Mouse (Mus musculus): Measurements from ENCODE around the gene Pam. TPM values are rescaled to one million over a fixed set of nuclear protein-coding genes. Genes with fewer than 3 reads are reported as not detected.

Pam gene
- polyA plus RNA-seq, 1 experiment = 3.4 TPM

DNA sequence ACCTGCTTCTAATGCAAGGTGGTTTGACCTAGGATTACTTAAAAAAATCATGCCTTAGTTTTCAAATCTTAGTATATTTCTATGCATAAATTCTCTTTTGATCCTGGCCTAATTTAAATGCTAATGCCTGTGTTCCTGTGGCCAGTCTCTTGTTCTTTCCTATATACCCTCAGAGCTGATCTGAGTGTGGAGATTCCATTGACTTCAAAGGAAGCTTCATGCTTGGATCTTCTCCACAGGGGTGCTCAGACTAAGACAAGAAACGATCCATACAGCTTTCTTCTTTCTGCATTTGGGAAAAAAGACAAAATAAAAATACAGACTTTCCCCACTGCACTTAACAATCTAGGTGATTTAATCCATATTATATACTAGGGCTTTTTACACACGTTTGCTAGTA is 12.2 kb upstream of the Pam start:
- Histone ChIP-seq H3K36me3 (replicated peaks; ENCODE audit: low read length) (no peaks in the 10 kb centered on the region), H3K4me3 (replicated peaks) (no peak overlapping the region), H3K27me3 (replicated peaks) (no peaks in the 10 kb centered on the region), H3K4me1 (no peaks in the 10 kb centered on the region), H3K9me3 (peaks cover 7% of the 10 kb centered on the region; the same call in 1 of the 2 replicates)
- no peak for TF ChIP-seq FLI1 (IDR thresholded peaks at IDR 0.05; ENCODE audit: low read length)
- TF ChIP-seq GATA1 (IDR thresholded peaks at IDR 0.05; ENCODE audit: borderline replicate concordance, low read length) = no peak

- TF ChIP-seq GATA1 (IDR thresholded peaks at IDR 0.05; ENCODE audit: borderline replicate concordance, low read length) (no peak), FLI1 (IDR thresholded peaks at IDR 0.05; ENCODE audit: low read length) (no peak)
- Histone ChIP-seq H3K36me3 (replicated peaks; ENCODE audit: low read length) (no peaks in the 10 kb centered on the region), H3K27me3 (replicated peaks) (peaks cover 11% of the 10 kb centered on the region), H3K9me3 (peaks cover 9% of the 10 kb centered on the region; the same call in 1 of the 2 replicates), H3K4me1 (peaks cover 18% of the 10 kb centered on the region), H3K4me3 (replicated peaks) (no peak overlapping the region)
Observed at GRCm38 (mm10) chr1:98099441-98099840, 4.0 kb upstream of the Pam start.

GRCm38 (mm10) chr1:98097957-98098729 is 2.7 kb upstream of the Pam start:
- H3K9me3 ChIP-seq = peaks cover 7% of the 10 kb centered on the region; the same call in 1 of the 2 replicates
- H3K27me3 ChIP-seq (replicated peaks) = peaks cover 11% of the 10 kb centered on the region
- H3K36me3 ChIP-seq (replicated peaks; ENCODE audit: low read length) = no peaks in the 10 kb centered on the region
- no peak overlapping the region for H3K4me3 ChIP-seq (replicated peaks)
- H3K4me1 ChIP-seq = peaks cover 19% of the 10 kb centered on the region
- TF ChIP-seq FLI1 (IDR thresholded peaks at IDR 0.05; ENCODE audit: low read length) (no peak), GATA1 (IDR thresholded peaks at IDR 0.05; ENCODE audit: borderline replicate concordance, low read length) (no peak)

GRCm38 (mm10) chr1:98096396-98096935 is 1.0 kb upstream of the Pam start:
- peaks cover 11% of the 10 kb centered on the region for H3K27me3 ChIP-seq (replicated peaks)
- H3K9me3 ChIP-seq = no peaks in the 10 kb centered on the region
- no peak for TF ChIP-seq GATA1 (IDR thresholded peaks at IDR 0.05; ENCODE audit: borderline replicate concordance, low read length)
- H3K36me3 ChIP-seq (replicated peaks; ENCODE audit: low read length) = no peaks in the 10 kb centered on the region
- H3K4me3 ChIP-seq (replicated peaks) = no peak overlapping the region
- H3K4me1 ChIP-seq = peaks cover 19% of the 10 kb centered on the region

GRCm38 (mm10) chr1:98095991-98096330 is 515 bp upstream of the Pam start:
- peak overlapping the region; percentile 94 for H3K4me3 ChIP-seq (replicated peaks)
- no peaks in the 10 kb centered on the region for H3K9me3 ChIP-seq
- peaks cover 21% of the 10 kb centered on the region for H3K4me1 ChIP-seq
- no peaks in the 10 kb centered on the region for H3K36me3 ChIP-seq (replicated peaks; ENCODE audit: low read length)
- peaks cover 11% of the 10 kb centered on the region for H3K27me3 ChIP-seq (replicated peaks)
- TF ChIP-seq GATA1 (IDR thresholded peaks at IDR 0.05; ENCODE audit: borderline replicate concordance, low read length) (no peak), FLI1 (IDR thresholded peaks at IDR 0.05; ENCODE audit: low read length) (no peak)

DNA sequence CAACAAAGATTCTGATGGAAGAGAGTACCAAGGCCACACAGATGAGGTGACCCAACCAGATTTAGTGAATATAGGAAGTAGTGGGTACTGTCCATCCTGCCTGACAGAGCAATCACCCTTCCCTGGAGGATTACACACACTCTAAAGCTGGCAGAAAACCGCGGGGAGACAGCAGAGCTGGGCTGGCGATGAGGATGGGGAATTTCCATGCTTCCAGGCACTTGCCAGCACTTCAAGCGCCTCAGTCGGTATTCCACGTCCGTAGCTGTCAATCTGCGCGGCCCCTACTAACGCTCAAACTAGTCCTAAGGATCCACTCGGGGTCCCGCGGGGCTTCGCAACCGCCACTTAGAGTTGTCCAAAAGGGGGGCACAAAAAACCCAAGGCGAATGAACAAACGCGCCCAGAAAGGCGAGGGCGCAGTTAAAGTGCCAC is 618 bp downstream of the Pam start:
- Histone ChIP-seq H3K27me3 (replicated peaks) (peaks cover 11% of the 10 kb centered on the region), H3K4me3 (replicated peaks) (peak overlapping the region; percentile 94), H3K4me1 (peaks cover 25% of the 10 kb centered on the region), H3K36me3 (replicated peaks; ENCODE audit: low read length) (no peaks in the 10 kb centered on the region), H3K9me3 (no peaks in the 10 kb centered on the region)
- TF ChIP-seq FLI1 (IDR thresholded peaks at IDR 0.05; ENCODE audit: low read length) = no peak
- no peak for TF ChIP-seq GATA1 (IDR thresholded peaks at IDR 0.05; ENCODE audit: borderline replicate concordance, low read length)

- no peak overlapping the region for H3K4me3 ChIP-seq (replicated peaks)
- peaks cover 8% of the 10 kb centered on the region for H3K4me1 ChIP-seq
- no peak for TF ChIP-seq FLI1 (IDR thresholded peaks at IDR 0.05; ENCODE audit: low read length)
- TF ChIP-seq GATA1 (IDR thresholded peaks at IDR 0.05; ENCODE audit: borderline replicate concordance, low read length) = no peak
- no peaks in the 10 kb centered on the region for H3K27me3 ChIP-seq (replicated peaks)
- no peaks in the 10 kb centered on the region for H3K9me3 ChIP-seq
- no peaks in the 10 kb centered on the region for H3K36me3 ChIP-seq (replicated peaks; ENCODE audit: low read length)
Observed at GRCm38 (mm10) chr1:98089336-98089975, 6.0 kb downstream of the Pam start.

DNA sequence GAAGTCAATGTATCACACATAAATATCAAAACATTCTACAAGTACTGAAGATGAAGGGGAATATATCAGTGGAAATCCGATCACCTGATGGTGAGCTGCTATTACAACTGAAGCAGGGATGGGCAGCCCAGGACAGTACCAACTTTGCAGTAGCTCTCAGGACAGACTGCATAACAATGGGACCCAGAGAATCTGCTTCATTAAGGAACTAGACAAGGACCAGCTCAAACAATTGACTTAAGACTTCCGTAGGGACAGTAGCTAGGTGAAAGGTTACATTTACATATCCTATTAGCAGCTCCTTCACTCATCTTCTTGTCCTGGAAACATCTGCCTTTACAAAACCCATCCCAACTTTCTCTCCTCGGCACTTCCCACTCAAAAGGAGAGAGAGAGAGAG is 9.0 kb downstream of the Pam start:
- no peak overlapping the region for H3K4me3 ChIP-seq (replicated peaks)
- no peaks in the 10 kb centered on the region for H3K9me3 ChIP-seq
- H3K4me1 ChIP-seq = peaks cover 9% of the 10 kb centered on the region
- no peaks in the 10 kb centered on the region for H3K36me3 ChIP-seq (replicated peaks; ENCODE audit: low read length)
- TF ChIP-seq FLI1 (IDR thresholded peaks at IDR 0.05; ENCODE audit: low read length) (no peak), GATA1 (IDR thresholded peaks at IDR 0.05; ENCODE audit: borderline replicate concordance, low read length) (no peak)
- no peaks in the 10 kb centered on the region for H3K27me3 ChIP-seq (replicated peaks)

GRCm38 (mm10) chr1:98084596-98085274 is 10.7 kb downstream of the Pam start:
- TF ChIP-seq GATA1 (IDR thresholded peaks at IDR 0.05; ENCODE audit: borderline replicate concordance, low read length) = no peak
- no peak for TF ChIP-seq FLI1 (IDR thresholded peaks at IDR 0.05; ENCODE audit: low read length)
- H3K4me3 ChIP-seq (replicated peaks) = no peak overlapping the region
- H3K27me3 ChIP-seq (replicated peaks) = no peaks in the 10 kb centered on the region
- H3K36me3 ChIP-seq (replicated peaks; ENCODE audit: low read length) = no peaks in the 10 kb centered on the region
- no peaks in the 10 kb centered on the region for H3K9me3 ChIP-seq
- peaks cover 8% of the 10 kb centered on the region; the same call in 1 of the 2 replicates for H3K4me1 ChIP-seq

Measured in megakaryocyte, embryonic 14.5 days (primary cell).